Mouse (Mus musculus): Measurements from ENCODE around the gene Tns2. TPM values are rescaled to one million over a fixed set of nuclear protein-coding genes. Genes with fewer than 3 reads are reported as not detected.

Gene Tns2
- total RNA-seq, 2 experiments from 2014 or later = 38.8 to 41.9 TPM

- DNase-seq = no peak
Observed at GRCm38 (mm10) chr15:102091688-102092087, 8.5 kb upstream of the Tns2 start.

DNA sequence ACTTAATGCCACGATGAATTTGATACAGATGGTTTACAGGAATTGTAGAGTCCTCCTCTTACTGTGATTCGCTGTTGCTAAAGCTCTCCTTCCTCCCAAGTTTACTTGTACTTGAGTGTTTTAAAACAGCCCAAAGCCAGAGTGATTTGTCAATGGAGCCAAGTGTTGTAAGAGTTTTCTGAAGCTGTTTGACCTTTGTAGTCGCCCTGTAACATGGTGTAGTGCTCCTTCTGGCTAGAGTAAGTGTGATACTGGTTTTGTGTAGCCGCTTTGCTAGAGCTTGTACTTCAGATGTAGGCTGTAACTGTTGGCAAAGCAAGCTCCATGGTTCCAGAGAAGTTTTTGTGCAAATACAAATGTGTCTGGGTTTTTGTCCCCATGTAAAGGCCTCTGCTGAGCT is 8.0 kb upstream of the Tns2 start:
- DNase-seq = no peak

DNA sequence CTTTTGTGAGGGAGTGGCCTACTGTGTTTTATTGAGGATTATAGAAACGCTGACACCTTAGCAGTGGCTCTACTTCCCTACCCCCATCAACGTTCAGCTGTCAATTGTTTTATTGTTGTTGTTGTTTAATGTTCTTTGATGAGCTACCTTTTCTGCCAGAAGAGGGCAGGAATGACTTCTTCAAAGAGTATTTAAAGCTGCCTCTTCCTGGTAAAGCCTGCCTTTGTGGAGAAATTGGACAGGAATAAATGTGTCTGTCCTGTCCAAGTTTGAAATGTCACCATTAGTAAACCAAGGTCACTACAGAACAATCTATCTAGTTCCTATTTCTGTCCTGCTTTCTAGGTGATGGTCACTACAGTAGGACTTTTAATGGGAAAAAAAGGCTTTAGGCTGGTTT is 6.1 kb upstream of the Tns2 start:
- DNase-seq = no peak

DNA sequence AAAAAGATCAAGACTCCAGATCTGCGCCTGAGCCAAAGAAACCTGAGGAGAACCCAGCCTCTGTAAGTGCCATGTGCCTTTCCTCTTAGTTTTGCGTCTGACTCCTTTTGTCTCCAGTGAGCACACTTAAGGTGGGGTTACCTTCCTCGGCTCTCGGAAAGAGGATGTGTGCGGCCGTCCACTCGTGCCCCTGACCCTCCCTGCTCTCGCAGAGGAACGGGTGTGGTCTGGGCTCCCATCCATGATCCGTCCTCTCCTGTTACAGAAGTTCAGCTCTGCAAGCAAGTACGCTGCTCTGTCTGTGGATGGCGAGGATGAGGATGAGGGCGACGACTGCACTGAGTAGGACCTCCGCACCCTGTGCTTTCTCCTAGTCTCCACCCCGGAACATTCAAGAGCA is 5.2 kb upstream of the Tns2 start:
- DNase-seq = no peak

GRCm38 (mm10) chr15:102097147-102097915 is 2.9 kb upstream of the Tns2 start:
- peak; percentile 60 for DNase-seq

DNA sequence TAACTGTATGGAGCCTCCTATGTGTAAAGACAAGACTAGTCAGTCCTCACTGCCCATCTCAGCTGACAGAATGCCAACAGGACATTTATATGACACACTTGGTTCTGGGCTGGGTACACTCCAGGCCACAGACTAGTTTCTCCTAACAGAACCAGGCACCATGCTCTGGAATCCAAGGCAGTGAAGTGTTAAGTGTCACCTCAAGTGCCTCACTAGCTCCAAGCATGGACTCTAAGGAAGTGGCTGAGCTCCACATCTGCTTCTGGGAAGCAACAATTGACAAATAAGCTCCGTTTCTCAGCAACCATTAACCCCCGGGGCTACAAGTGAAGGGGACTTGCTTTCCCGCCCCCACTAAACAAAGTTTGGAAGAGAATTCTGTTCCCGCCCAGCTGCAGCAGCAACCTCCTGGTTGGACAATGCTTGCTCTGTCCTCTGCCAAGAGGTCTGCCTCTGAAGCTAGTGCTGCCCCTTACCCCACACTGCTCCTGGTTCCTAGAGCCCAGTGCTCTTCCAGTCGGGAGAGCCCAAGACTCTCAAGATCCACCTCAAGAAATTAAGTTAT is 2.1 kb upstream of the Tns2 start:
- DNase-seq = peak; percentile 27

DNA sequence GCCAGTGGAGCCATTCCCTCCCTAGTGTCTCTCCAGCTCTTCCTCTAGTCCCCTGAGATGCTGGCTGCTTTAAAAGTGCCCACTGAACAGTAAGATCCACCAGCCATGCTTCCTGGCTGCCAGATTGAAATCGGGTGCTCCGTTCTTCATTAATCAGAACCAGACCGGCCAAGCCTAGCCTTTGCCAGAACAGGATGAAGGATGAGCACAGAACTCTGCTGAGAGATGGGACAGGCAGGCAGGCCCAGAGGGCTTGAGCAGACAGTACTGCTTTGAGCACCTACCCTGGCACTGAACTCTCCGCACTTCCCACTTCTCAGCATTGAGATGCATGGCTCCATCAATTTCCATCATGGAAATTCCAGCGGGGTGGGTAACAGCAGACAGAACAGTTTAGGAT is 953 bp upstream of the Tns2 start:
- peak; percentile 13 for DNase-seq

DNA sequence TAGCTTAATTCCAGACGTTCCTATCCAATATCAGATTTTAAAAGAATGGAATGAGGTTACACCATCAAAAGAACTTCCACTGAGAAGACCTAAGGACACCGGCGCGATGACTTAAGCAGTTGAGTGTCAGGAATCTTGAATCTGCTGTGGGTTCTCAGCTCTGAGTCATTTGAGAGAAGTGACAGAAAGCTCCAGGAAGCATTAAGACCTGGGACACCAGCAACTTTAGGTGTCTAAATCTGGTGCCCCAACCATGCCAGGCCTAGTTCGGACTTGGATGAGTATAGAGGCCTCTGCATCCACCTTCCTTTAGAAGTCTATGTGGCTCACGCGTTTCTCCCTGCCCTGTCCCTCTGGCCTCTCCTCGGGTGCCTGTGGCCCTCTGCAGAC is 447 bp upstream of the Tns2 start:
- no peak for DNase-seq

DNA sequence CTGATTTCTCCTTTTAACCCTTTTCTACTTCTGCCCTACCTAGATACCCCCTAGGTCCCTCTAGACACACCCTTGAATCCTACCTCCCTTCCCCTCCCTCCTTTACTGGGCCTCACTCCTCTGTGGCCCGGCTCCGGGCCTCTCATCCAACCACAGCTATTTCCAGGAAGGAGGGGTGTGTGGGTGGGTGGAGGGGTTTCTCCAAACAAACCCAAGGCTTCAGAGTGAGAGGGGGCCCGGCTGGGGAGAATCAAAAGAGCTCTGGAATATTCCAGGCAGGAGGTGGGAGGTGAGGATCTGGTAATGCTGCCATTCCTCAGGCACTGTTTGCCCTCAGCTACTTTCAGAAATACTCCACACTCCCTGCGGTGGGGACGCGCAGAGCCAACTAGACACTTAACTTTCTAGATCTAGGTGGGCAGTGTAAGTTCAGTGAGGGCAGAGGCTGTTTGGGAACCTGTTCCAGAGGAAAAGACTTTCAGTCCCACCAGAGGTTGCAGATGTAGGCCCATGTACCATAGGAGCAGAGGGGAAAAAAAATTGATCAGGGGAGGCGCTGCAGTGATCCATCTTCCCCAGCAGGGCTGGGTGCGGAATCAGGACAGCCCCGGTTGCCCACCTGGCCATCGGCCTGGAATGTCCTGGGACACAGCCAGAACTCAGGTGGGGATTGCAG is 921 bp downstream of the Tns2 start:
- peak; percentile 50 for DNase-seq

GRCm38 (mm10) chr15:102101672-102102541 is 1.7 kb downstream of the Tns2 start:
- peak; percentile 24 for DNase-seq

GRCm38 (mm10) chr15:102102548-102103121 is 2.4 kb downstream of the Tns2 start:
- DNase-seq = peak; percentile 63

- DNase-seq = peak; percentile 38
Observed at GRCm38 (mm10) chr15:102103371-102103946, 3.2 kb downstream of the Tns2 start.

DNA sequence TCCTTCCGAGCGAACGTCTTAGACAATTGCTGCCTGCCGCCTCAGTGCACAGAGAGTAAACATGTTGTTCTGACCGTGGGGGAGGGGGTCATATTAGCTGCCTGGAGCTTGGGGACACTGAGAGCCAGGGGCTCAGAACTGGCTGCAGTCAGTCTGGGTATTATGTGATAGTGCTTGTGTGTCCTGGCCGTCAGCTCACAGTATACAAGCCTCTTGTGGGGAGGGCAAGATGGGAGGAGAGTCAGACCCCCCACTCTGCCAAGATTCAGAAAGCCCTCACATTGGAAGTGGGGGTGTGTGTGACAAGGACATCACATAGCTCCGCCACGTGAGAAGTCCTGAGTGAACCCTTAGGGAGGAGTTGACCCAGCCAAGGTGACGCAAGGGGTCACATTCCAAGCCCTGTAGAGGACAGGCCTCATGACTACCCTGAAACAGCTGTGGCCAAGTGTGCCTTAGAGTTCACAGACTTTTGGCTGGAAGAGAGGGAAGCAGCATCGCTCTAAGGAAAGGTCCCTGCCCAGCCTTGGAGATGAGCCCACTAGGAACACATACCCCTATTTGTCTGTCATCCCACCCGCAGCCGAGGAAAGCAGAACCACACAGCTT is 3.8 kb downstream of the Tns2 start:
- peak; percentile 67 for DNase-seq

DNA sequence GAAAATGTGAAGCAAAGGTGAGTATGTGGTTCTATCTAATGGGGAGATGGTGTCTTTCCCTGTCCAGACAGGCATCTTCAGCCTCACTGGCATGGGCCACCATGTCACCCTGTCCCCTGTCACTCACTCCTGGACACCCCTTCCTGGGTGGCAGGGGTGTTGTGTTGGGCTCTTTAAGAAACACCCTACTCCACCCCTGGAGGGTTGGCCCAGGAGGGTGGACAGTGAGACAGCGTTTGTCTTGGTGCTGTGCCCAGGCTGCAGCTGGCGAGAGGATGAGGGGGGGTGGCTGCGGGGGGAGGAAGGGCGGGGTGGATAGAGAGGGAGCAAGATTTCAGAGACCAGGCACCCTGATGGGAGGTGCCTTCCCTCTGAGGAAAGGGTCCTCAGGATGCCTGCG is 5.1 kb downstream of the Tns2 start:
- peak; percentile 79 for DNase-seq

- no peak for DNase-seq
Observed at GRCm38 (mm10) chr15:102105764-102106730, 5.8 kb downstream of the Tns2 start.

DNA sequence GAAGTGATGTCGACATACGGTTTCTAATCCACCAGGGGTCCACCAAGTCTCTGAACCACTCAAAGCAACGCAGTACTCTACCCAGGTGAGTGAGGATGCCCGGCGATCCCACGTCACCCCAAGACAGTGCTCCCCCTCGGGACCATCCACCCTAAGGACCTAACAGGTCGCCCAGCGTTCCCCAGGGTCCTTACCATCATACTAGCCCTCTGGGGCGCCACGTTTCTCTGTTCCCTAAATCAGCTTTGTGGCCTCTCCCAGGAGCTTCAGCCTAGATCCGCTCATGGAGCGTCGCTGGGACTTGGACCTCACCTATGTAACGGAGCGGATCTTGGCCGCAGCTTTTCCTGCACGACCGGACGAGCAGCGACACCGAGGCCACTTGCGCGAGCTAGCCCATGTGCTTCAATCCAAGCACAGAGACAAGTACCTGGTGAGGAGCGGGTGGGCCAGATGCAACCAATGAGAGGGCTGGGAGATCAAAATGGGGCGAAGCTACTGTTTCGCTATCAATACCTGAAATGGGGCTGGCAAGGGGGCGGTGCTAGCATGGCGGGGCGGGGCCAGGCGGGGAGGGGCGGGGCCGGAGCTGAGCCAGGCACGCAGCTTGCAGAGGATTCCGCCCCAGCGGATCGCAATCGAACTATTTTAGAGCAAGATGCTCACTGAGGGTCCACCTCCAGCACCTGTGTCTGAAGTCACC is 6.7 kb downstream of the Tns2 start:
- no peak for DNase-seq

- peak; percentile 76 for DNase-seq
Observed at GRCm38 (mm10) chr15:102107689-102108573, 7.7 kb downstream of the Tns2 start.
